Mouse (Mus musculus) midbrain, embryonic 12.5 days (tissue): ENCODE measurements around the gene C2cd4b. TPM values are rescaled to one million over a fixed set of nuclear protein-coding genes. Genes with fewer than 3 reads are reported as not detected.
A peak's percentile ranks its signal among the peaks of the same experiment; 100 is the strongest.
"Not testable (repeated sequence)": the region's sequence is repeated elsewhere in the genome, so short reads cannot be mapped to it uniquely, and the experiment has no call there.

Experiments used
- ATAC-seq: fragments of 200-750 bp; cut with Nextera tagmentation; 2 replicates; pipeline ENCODE4 v1.8.0; 2017; ENCODE audit warnings: low read depth, moderate TSS enrichment, moderate library complexity; ENCODE audit not compliant: low FRiP score
- H3K27ac ChIP-seq: fragments of 300-500 bp; sonication (generic); replicated peaks from 2 replicates; pipeline ENCODE4 v1.5.1; 2016; ENCODE audit warnings: mild to moderate bottlenecking
- H3K27me3 ChIP-seq: fragments of 300-500 bp; sonication (generic); 2 replicates; pipeline ENCODE4 v1.6.1; 2016; ENCODE audit warnings: mild to moderate bottlenecking
- H3K36me3 ChIP-seq: fragments of 300-500 bp; sonication (generic); 2 replicates; pipeline ENCODE4 v1.6.1; 2016
- H3K4me1 ChIP-seq: fragments of 300-500 bp; sonication (generic); 2 replicates; pipeline ENCODE4 v1.6.1; 2016
- H3K4me2 ChIP-seq: fragments of 300-500 bp; sonication (generic); replicated peaks from 2 replicates; pipeline ENCODE4 v1.6.1; 2016; ENCODE audit warnings: mild to moderate bottlenecking, moderate library complexity
- H3K4me3 ChIP-seq: fragments of 300-500 bp; sonication (generic); 2 replicates; pipeline ENCODE4 v1.5.1; 2016; ENCODE audit warnings: mild to moderate bottlenecking
- H3K9ac ChIP-seq: fragments of 300-500 bp; sonication (generic); replicated peaks from 2 replicates; pipeline ENCODE4 v1.6.1; 2016; ENCODE audit warnings: mild to moderate bottlenecking, moderate library complexity
- H3K9me3 ChIP-seq: fragments of 300-500 bp; sonication (generic); 2 replicates; pipeline ENCODE4 v1.6.1; 2016; ENCODE audit warnings: mild to moderate bottlenecking
- WGBS: fragments of 180-500 bp; shearing (Covaris S2); methylation state at CpG from one replicate; pipeline ENCODE4 v1.1.7; 2016; 5-methylcytosine and 5-hydroxymethylcytosine counted together
- polyA plus RNA-seq: library from polyadenylated mRNA; unstranded; fragments of >200 nt; fragmentation: Nextera tagmentation; extraction: Ambion mirVana; gene quantifications from 2 replicates; pipeline ENCODE4 v1.2.1, GENCODE M21; 2016

Gene C2cd4b
- polyA plus RNA-seq, 1 experiment from 2014 or later: 0.32 TPM

DNA sequence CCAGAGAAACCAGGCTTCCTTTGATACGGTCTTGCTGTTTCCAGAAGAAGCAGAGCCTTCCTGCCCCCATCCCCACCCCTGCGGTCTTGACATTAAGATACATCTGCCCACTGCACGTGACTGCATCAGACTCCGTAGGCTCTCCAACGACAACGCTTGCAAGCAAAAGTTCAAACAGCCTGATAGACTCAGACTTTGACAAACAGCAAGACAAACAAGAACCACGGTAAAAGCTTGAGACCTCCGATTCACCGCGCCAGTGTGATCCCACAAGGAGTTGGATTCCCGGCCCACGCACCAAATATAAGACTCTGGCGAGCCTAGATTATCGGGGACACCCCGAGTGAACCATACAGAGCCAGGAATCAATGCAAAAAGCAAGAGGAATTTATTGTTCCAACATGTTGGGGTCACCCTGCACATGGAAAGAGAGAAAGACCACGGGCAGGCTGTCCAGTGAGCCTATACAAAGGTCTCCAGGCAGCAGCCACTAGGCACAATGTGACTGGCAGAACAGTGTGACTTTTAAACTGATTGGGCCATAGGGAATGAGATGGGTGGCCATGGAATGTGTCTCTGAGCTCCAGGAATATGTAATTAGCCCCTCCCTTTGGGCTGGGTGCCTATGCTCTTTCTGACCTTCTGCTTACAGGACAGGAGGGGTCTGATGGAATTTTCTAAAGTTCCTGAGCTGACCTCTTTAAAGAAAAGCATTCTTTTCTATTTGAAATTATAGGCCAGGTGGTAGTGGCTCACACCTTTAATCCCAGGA is 5.6 kb upstream of the C2cd4b start:
- H3K36me3 ChIP-seq: no peaks in the 10 kb centered on the region
- no peak overlapping the region for H3K9ac ChIP-seq
- no peak overlapping the region for H3K4me2 ChIP-seq
- H3K4me1 ChIP-seq: no peaks in the 10 kb centered on the region
- H3K27ac ChIP-seq: no peak overlapping the region
- H3K27me3 ChIP-seq: peaks cover 16% of the 10 kb centered on the region
- H3K9me3 ChIP-seq: no peaks in the 10 kb centered on the region
- H3K4me3 ChIP-seq: no peak overlapping the region
- WGBS: 89% methylated on average over 16 of the region's 16 CpGs
- no peak for ATAC-seq

DNA sequence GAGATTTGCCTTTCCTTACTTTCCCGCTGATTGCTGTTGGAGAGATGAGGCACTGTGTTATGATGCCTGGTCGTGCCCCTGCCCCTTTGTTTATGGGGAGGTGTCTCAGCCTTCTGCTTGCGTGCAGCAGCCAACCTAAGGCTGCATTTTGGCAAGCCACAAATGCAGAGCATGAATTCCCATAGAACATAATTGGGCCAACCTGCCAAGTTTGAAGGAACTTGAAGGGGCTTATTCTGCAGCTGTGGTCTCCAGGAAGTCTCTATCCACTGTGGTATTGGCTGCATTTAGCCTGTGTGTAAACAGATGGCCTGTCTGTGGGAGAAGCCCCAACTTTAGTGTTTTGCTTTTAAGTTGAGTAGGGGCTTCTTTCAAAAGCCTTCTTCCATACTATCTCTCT is 4.5 kb upstream of the C2cd4b start:
- Histone ChIP-seq H3K4me3 (no peak overlapping the region), H3K27me3 (peaks cover 27% of the 10 kb centered on the region), H3K36me3 (no peaks in the 10 kb centered on the region), H3K27ac (no peak overlapping the region), H3K9me3 (no peaks in the 10 kb centered on the region), H3K4me2 (no peak overlapping the region), H3K9ac (no peak overlapping the region), H3K4me1 (peaks cover 6% of the 10 kb centered on the region)
- ATAC-seq: no peak
- 80% methylated on average over 3 of the region's 3 CpGs for WGBS

DNA sequence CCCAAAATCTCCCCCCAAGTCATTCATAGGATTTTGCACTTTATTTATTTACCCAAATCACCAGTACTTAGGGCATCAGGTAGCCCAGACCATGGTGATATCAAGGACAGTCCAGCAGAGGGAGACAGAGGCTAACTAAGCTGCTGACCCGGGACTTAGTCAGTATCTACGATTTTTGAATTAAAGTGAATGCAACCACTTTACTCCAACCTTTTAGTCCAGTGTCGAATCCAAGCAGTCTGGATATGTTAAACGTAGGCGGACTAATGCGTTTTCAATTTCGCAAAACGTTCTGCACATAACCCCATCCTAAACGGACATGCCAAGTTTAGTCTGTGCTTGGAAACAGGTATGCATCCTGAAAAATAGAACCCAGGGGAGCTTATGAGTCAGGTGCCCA is 551 bp upstream of the C2cd4b start:
- no peak; the same call in 1 of the 2 replicates for ATAC-seq
- H3K27me3 ChIP-seq: peaks cover 41% of the 10 kb centered on the region
- 8% methylated on average over 9 of the region's 9 CpGs for WGBS

DNA sequence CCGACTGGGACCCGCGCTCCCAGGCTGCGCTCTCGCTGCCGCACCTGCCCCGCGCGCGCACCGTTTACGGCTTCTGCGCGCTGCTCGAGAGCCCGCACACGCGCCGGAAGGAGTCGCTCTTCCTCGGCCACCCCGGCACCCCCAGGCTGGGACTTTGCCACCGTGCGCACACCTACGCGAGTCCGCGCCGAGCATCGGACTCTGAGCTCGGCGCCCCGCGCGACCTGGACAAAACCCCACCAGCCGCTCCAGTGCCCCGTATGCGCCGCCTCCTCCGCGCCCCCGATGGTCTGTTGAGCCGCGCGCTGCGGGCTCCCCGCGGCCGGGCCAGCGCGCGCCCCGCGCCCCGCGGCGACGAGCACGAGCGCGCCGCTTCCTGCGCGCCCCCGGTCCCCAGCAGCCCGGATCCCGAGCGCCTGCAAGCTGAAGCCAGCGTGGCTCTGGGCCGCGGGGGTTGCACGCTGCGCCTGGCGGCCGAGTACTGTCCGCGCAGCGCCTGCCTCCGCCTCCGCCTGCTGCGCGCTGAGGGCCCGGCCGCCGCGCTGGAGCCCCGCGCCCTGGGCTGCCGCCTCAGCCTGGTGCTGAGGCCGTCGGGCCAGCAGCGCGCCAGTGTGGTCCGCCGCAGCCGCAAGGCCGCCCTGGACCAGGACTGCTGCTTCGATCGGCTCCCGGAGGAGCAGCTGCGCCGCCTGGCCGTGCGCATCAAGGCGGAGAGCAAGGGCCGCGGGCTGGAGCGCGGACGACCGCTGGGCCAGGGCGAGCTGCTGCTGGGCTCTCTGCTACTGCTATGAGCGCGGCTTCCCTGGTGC is 923 bp downstream of the C2cd4b start:
- peak; percentile 88 for ATAC-seq
- WGBS: 3% methylated on average over 95 of the region's 114 CpGs
- peak overlapping the region; percentile 66 for H3K4me3 ChIP-seq
- not testable (repeated sequence) for H3K9me3 ChIP-seq, H3K36me3 ChIP-seq, H3K4me1 ChIP-seq
- peak overlapping the region; percentile 88 for H3K4me2 ChIP-seq
- peak overlapping the region; percentile 78 for H3K27ac ChIP-seq
- peaks cover 41% of the 10 kb centered on the region for H3K27me3 ChIP-seq
- H3K9ac ChIP-seq: peak overlapping the region; percentile 67

More for the DNA sequence above, 551 bp upstream of the C2cd4b start:
- Histone ChIP-seq H3K4me1 (peaks cover 6% of the 10 kb centered on the region), H3K4me2 (peak overlapping the region; percentile 88), H3K4me3 (no peak overlapping the region), H3K36me3 (no peaks in the 10 kb centered on the region), H3K9ac (no peak overlapping the region), H3K9me3 (0 out of 2 replicates have a peak, but pooled peaks cover 5% of the 10 kb centered on the region), H3K27ac (no peak overlapping the region)

DNA sequence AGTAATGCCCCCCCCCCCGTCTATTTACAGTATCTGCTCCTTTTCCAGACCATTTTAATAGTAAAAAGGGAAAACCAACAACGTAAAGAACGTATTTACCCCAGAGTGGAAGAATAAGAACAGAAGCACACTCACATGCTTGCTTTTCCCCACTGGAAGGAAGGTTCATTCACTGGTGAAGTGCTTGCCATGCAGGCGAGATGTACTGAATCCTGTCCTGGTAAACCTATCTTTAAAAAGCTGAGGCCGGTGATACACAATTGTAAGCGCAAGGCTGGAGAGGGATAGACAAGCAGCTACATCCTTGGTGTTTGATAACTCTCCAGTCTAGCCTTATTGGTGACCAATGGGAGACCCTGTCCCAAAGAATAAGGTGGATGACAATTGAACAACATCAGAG is 1.8 kb downstream of the C2cd4b start:
- no peak overlapping the region for H3K9ac ChIP-seq

DNA sequence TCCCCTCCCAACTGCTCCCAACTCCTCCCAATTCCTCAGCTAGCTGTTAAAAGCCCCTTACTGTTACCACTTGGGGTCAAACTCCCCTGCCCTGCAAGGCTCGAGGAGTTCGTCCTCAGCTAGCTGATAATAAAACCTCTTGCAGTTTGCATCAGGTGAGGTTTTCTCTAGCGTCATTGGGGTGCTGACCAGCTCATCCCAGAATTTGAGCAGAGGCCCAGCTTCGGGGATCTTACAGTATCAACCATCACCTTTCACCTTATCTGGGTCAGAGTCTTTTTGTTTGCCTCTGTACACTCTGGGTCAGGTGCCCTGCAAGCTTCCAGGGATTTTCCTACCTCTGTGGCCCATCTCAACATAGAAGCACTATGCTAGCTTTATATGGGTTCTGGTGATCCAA is 4.1 kb downstream of the C2cd4b start:
- H3K27ac ChIP-seq: no peak overlapping the region
- H3K4me3 ChIP-seq: no peak overlapping the region
- 0 out of 2 replicates have a peak, but pooled peaks cover 6% of the 10 kb centered on the region for H3K9me3 ChIP-seq
- no peaks in the 10 kb centered on the region for H3K36me3 ChIP-seq
- H3K9ac ChIP-seq: no peak overlapping the region
- peaks cover 8% of the 10 kb centered on the region for H3K4me1 ChIP-seq
- H3K27me3 ChIP-seq: peaks cover 33% of the 10 kb centered on the region
- no peak for ATAC-seq
- 78% methylated on average over 4 of the region's 4 CpGs for WGBS
- H3K4me2 ChIP-seq: no peak overlapping the region

More for the DNA sequence above, 1.8 kb downstream of the C2cd4b start:
- Histone ChIP-seq H3K4me1 (peaks cover 6% of the 10 kb centered on the region), H3K27me3 (peaks cover 41% of the 10 kb centered on the region), H3K9me3 (0 out of 2 replicates have a peak, but pooled peaks cover 6% of the 10 kb centered on the region), H3K4me2 (peak overlapping the region; percentile 88), H3K4me3 (peak overlapping the region; percentile 66; the same call in 1 of the 2 replicates), H3K36me3 (no peaks in the 10 kb centered on the region), H3K27ac (no peak overlapping the region)
- ATAC-seq: no peak
- whole genome bisulfite sequencing: 55% methylated on average over 6 of the region's 6 CpGs

DNA sequence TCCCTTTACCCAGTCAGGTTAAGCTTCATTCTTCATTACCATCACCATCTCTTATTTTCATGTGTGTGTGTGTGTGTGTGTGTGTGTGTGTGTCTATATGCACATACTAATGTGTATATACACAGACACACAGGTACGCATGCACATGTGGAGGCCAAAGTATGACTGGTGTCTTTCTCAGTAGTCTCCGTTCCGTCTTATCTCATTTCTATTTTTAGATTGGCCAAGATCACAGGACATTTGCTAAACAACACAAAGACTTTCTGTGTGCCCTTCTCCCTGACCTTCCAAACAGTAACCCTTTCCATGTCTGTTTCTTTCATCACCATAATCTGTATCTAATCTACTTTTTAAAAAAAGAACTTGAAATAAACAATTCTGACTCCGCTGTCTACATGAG is 7.2 kb downstream of the C2cd4b start:
- Histone ChIP-seq H3K4me2 (no peak overlapping the region), H3K27ac (no peak overlapping the region), H3K36me3 (no peaks in the 10 kb centered on the region), H3K9ac (no peak overlapping the region), H3K9me3 (0 out of 2 replicates have a peak, but pooled peaks cover 6% of the 10 kb centered on the region), H3K27me3 (peaks cover 7% of the 10 kb centered on the region), H3K4me1 (0 out of 2 replicates have a peak, but pooled peaks cover 3% of the 10 kb centered on the region), H3K4me3 (no peak overlapping the region)
- ATAC-seq: no peak
- WGBS: 89% methylated on average over 4 of the region's 4 CpGs

DNA sequence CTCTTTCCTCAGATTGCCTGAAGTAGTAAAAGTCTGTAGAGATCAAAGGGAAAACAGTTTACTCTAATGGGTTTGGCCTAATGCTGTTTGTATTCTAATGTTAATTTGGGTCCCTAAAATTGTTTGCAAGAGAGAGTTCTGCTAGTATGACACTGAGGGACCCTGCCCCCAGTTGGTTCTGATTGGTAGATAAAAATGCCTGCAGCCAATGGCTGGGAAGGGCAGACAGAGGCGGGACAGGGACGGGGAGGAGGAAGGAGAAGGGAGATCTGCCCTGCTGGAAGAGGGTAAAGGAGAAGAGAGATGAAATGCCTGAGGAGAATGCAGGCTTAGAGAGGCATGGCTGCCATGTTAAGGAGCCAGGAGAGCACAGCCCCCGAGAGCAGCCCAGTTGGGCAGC is 7.7 kb downstream of the C2cd4b start:
- 33% methylated on average over 3 of the region's 3 CpGs for WGBS
- no peak overlapping the region for H3K9ac ChIP-seq
- 0 out of 2 replicates have a peak, but pooled peaks cover 6% of the 10 kb centered on the region for H3K9me3 ChIP-seq
- peaks cover 1% of the 10 kb centered on the region for H3K27me3 ChIP-seq
- H3K4me1 ChIP-seq: 0 out of 2 replicates have a peak, but pooled peaks cover 3% of the 10 kb centered on the region
- no peaks in the 10 kb centered on the region for H3K36me3 ChIP-seq
- no peak overlapping the region for H3K27ac ChIP-seq
- H3K4me3 ChIP-seq: no peak overlapping the region
- H3K4me2 ChIP-seq: no peak overlapping the region
- ATAC-seq: no peak

DNA sequence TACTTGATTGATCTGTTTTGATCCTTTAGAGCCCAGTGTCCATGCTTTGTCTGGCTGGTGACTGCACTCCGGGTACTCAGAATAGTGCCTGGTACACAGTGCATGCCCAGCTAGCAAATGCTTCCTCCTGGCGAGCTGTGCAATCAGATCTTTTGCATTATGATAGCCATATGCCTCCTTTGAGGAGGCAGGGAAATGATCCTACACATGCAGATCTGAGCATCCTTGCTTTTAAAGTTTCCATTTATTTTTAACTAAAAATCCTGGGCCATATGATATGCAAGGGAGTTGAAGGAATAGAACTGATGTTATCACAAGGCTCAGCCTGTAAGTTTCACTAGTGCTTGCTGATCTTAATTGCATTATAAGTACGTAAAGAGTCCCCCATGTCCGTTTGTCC is 9.6 kb downstream of the C2cd4b start:
- Histone ChIP-seq H3K9ac (no peak overlapping the region), H3K27me3 (no peaks in the 10 kb centered on the region; the same call in 1 of the 2 replicates), H3K9me3 (0 out of 2 replicates have a peak, but pooled peaks cover under 1% of the 10 kb centered on the region), H3K27ac (no peak overlapping the region), H3K4me1 (0 out of 2 replicates have a peak, but pooled peaks cover 3% of the 10 kb centered on the region), H3K4me2 (no peak overlapping the region), H3K4me3 (no peak overlapping the region), H3K36me3 (no peaks in the 10 kb centered on the region)
- 85% methylated on average over 4 of the region's 4 CpGs for WGBS
- ATAC-seq: no peak

DNA sequence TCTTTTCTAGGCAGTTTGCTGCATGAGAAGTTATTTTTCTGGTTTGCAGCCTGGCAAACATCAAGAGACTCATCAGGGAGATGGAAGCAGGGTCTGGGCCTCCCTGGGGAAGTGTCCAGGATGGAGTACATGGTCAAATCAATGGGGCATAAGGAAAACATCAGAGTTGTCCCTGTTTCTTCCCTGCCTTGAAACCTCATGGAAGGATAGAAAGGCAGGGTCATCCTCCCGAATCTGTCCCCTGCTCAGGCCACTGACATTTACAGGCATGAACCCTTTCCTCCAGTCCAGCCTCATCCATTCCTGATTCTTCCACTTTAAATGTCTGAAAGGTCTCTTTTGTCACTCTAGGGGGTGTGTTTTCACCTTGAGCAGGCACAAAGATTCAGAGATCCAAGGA is 10.2 kb downstream of the C2cd4b start:
- Histone ChIP-seq H3K27me3 (no peaks in the 10 kb centered on the region; the same call in 1 of the 2 replicates), H3K27ac (no peak overlapping the region), H3K4me1 (0 out of 2 replicates have a peak, but pooled peaks cover 3% of the 10 kb centered on the region), H3K9ac (no peak overlapping the region), H3K4me3 (no peak overlapping the region), H3K4me2 (no peak overlapping the region), H3K36me3 (no peaks in the 10 kb centered on the region), H3K9me3 (no peaks in the 10 kb centered on the region)
- WGBS: 85% methylated on average over 1 of the region's 1 CpGs
- no peak for ATAC-seq

DNA sequence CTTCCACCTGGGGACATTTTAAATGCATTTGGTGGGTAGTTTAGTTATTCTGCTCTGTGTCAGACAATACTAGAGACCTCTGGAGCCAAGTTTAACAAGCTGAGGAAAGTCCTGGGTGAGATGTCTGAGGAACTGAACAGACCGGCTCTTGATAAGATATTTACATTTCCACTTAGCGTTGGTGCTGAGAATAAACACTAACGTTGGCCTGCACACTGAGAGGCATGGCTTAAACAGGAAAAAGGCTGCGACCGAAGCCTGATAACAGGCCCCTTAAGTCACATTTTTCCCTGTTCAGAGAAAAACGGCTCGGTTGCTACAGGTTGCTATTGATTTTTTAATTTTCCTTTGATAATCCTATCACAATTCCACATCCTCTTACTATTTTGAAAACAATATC is 12.1 kb downstream of the C2cd4b start:
- 0 out of 2 replicates have a peak, but pooled peaks cover 3% of the 10 kb centered on the region for H3K4me1 ChIP-seq
- no peak for ATAC-seq
- WGBS: 82% methylated on average over 7 of the region's 7 CpGs

DNA sequence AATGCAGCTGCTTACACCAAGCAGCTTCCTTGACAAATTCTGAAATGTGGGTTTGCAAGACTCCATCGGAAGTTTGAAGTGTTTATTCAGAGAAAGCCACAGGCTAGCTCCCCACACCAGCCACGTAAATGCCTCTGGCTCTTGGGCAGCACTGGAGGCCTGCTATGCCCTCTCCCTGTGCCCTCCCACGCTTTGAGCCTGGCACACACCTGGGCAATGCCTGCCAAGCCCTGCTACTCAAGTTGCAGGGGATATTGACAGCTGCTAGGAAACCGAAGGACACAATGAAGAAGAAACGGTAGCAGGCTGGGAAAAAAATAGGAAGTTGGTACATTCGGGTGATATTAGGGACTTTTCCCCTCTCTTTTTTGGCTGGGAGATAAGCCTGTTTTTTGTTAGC is 15.0 kb downstream of the C2cd4b start:
- peaks cover 2% of the 10 kb centered on the region for H3K27me3 ChIP-seq
- H3K4me1 ChIP-seq: no peaks in the 10 kb centered on the region
- H3K4me2 ChIP-seq: no peak overlapping the region
- no peak for ATAC-seq
- 88% methylated on average over 6 of the region's 6 CpGs for WGBS
- no peak overlapping the region for H3K9ac ChIP-seq
- no peak overlapping the region for H3K27ac ChIP-seq
- no peak overlapping the region for H3K4me3 ChIP-seq
- no peaks in the 10 kb centered on the region for H3K9me3 ChIP-seq
- H3K36me3 ChIP-seq: no peaks in the 10 kb centered on the region

More for the DNA sequence above, 12.1 kb downstream of the C2cd4b start:
- H3K27ac ChIP-seq: no peak overlapping the region
- H3K9ac ChIP-seq: no peak overlapping the region
- no peaks in the 10 kb centered on the region; the same call in none of the 2 replicates for H3K27me3 ChIP-seq
- H3K4me3 ChIP-seq: no peak overlapping the region
- no peaks in the 10 kb centered on the region for H3K36me3 ChIP-seq
- no peak overlapping the region for H3K4me2 ChIP-seq
- H3K9me3 ChIP-seq: no peaks in the 10 kb centered on the region
